Mouse (Mus musculus) left cerebral cortex, postnatal 36 days (tissue): ENCODE results near the gene Proz. TPM values are rescaled to one million over a fixed set of nuclear protein-coding genes. Genes with fewer than 3 reads are reported as not detected.

Source experiments
- DNase-seq, 2 experiments: peaks; one replicate each; pipeline ENCODE4 v3.0.0; 2021 to 2022; ENCODE audit warnings: low spot score in 2 of 2, mixed read lengths in 1 of 2
- intact Hi-C: fragments of 180-260 bp; cut with DNase I; formaldehyde crosslinking; loops from one replicate; pipeline ENCODE4 v1.15.1; 2025
- total RNA-seq, 2 experiments: library from RNA; stranded (reverse); gene quantifications; 2 replicates each; pipeline ENCODE4 v1.2.3; 2021

Gene Proz
- total RNA-seq, 2 experiments from 2014 or later, result not detected

DNA sequence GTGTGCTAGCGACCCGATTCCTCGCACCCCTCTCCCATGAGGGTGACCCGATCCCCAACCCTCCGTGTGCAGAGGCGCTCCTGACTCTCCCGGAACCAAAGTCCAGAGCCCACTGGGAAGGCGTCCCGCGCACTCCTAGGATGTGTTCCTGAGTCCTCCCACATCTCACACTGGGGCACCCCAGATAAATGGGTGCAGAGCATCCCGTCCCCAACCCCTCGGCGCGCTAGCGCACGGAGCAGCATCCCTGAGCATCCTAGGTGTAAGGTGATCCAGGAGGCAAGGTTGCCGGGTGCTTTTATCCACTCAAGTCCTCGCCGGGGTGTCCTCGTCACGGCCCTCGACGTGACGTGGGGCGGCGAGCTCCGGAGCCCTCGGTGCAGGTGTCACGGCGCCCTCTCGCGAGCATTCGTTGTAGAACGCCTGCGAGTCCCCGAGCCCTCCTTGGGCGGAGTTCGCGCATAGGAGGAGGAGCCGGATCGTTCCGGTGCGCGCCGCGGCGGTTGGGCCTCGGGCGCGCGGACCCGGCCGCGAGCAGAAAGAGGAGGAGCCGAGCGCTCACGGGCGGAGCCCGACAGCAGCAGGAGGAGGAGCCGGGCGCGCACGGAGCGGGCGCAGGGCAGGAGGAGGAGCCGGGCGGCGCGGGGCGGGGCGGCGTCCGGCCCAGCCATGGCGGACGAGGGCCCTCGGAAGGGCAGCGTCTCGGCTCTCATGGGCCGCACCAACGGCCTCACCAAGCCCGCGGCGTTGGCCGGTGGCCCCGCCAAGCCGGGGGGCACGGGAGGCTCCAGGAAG, 44.6 kb downstream of the Proz start, which contains the start of the genes Pcid2 and Cul4a:
Gene Pcid2, minus strand, starts transcription at position 373 of the 795 bp plus-strand sequence.
Gene Cul4a, plus strand, starts transcription at position 535 of the 795 bp plus-strand sequence.
- intact Hi-C loops, result loop anchor here (2.0 kb wide), 1 partner anchor 120 kb away; no protein-coding TSS in a partner anchor
- peak; percentile 95 to 97 for DNase-seq

- intact Hi-C loops, result loop anchor here (2.0 kb wide), 1 partner anchor 121 kb away; no protein-coding TSS in a partner anchor
These were observed 45.3 kb downstream of the Proz start for GRCm38 (mm10) chr8:13105908-13106551.

DNA sequence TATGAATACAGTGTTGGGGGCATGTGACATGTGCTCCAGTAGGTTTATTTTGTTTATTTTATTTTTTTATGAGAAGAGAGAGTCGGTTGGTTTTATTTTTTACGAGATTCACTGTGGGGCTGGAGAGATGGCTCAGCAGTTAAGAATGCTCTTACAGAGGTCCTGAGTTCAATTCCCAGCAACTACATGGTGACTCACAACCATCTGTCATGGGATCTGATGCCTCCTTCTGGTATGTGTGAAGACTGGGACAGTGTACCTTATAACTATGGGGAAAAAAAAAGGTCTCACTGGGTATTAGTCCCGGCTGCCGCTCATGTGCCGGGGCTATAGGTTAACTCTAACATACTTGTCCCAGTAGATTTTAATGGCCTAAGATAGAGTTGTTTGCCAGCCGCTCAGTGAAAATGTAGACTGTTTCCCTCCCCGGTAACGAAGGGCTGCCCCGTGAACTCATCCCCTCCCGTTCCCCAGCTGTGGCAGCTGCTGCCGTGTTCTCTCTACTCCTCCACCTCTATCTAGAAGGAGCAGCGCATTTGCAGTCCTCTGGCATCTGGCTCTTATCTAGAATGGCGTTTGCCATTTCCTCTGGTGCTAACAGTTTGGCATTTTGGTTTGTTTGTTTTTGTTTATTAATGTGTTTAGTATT, 47.4 kb downstream of the Proz start:
- no peak for DNase-seq
- intact Hi-C loops, result no loop called here

More at GRCm38 (mm10) chr8:13105908-13106551, 45.3 kb downstream of the Proz start:
- peak in 1 of 2 experiments; percentile 37 for DNase-seq

- intact Hi-C loops, result no loop called here
- DNase-seq, result no peak
These were observed 48.3 kb downstream of the Proz start for GRCm38 (mm10) chr8:13108967-13109366.

DNA sequence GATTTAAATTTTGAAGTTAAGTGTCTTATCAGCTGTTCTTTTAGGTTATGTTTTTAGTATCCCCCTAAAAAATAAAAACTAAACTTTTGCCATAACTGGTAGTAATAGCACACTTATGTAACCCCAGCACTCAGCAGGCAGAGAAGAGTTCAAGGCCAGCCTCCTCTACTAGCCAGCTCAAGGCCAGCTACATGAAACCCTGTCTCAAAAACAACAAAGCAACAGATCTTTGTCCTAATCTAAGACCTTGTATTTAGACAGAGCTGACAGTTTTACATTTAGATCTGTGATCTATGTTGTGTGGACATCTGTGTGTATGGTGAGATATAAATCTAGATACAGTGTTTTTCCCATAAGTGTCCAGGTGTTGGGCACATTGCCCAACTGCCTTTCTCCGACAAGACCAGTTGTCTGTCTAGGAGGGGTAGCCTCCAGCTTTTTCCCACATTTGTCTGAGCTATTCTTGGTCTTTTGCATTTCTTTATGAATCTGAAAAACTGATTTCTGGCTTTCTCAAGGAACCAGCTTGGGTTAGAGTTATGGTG, 48.8 kb downstream of the Proz start:
- no peak for DNase-seq
- intact Hi-C loops, result no loop called here

DNA sequence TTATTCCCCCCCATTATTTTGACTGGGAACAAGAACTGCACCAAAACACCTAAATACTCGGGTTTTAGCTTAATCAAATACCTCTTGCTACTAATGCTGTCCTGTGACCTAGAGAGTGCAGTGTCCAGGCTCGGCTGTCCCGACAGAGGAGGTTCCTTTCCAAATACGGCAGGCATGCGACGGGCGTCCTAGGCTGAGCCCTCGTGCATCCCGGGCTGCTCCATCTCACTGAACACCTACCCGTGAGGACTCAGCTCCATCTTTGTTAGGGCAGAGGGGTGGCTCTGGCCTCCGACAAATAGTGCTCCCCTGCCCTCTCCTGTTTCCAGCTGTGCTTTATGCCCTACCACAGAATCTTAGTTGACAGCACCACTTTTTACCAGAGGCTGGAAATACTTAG, 51.2 kb downstream of the Proz start:
- DNase-seq, result no peak
- intact Hi-C loops, result no loop called here

DNA sequence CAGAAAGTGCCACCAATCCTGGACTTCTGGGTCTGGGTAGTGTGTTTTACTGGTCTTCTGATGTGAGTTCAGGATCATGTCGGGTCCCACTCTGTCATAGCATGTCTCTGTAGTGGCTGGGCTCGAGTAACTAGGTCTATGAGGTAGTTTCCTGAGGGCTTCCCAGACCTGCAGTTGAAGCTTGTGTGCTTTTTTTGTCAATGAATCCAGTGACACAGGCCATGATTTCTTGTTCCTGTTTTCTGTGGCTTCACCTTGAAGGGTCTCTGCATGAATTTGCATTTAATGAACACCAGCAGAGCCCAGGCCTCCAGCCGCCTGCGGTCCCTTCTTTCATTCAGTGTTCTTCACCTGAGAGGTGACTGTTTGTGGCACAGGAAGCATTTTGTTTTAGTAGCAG, 52.5 kb downstream of the Proz start:
- intact Hi-C loops, result no loop called here
- DNase-seq, result no peak

DNA sequence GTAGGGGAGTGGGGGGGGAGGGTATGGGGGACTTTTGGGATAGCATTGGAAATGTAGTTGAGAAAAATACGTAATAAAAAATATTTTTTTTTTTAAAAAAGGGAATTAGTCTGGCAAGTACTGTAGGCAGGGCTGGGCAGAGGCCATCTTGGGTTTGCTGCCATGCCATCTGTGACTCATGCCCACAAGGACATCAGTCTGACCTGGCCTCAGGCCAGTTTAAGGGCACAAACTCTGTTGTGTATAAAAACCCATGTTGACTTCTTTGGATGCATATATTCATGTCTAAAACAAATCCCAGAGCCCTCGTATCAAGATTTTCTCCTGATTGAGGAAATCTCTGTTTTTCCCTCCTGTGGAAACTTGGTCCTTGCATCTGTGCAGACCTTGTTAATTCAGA, 56.4 kb downstream of the Proz start:
- no peak for DNase-seq
- intact Hi-C loops, result no loop called here

- intact Hi-C loops, result no loop called here
- DNase-seq, result no peak
These were observed 57.8 kb downstream of the Proz start for GRCm38 (mm10) chr8:13118516-13118915.

- intact Hi-C loops, result no loop called here
- no peak for DNase-seq
These were observed 60.4 kb downstream of the Proz start for GRCm38 (mm10) chr8:13120882-13121665.

GRCm38 (mm10) chr8:13122887-13123421, 62.2 kb downstream of the Proz start:
- DNase-seq, result no peak
- intact Hi-C loops, result no loop called here

DNA sequence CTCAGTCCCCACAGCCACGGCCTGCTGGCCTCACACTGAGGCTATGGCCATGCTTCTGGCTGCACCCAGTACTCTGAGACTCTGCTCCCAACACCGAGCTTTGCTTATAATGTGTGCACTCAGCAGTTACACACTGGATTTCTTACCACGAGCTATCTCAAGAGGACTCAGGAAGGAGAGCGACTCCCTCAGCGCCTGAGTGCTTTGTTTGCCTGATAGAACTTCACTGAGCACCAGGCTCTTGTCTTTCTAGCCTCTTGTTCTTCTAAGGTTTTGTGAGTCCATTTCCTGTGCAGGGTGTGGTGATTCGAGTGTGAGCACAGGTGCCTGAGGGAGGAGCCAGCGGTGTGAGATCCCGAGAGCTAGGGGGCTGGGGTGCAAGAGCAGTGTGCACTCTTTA, 64.2 kb downstream of the Proz start:
- intact Hi-C loops, result no loop called here

More for the DNA sequence above, 64.2 kb downstream of the Proz start:
- DNase-seq, result no peak

Other genes with a start within 250 kb of the Proz start
- 100 to 1,000 TPM; 203 to 267 TPM for gene Mcf2l, start 187.1 kb upstream of the Proz start, total RNA-seq
- gene F7, start 34.9 kb upstream of the Proz start, total RNA-seq, result not detected
- not detected for gene F10, start 23.6 kb upstream of the Proz start, total RNA-seq
- gene Pcid2, start 44.5 kb downstream of the Proz start, total RNA-seq, result 10 to 100 TPM; 27.7 to 28.7 TPM
- 10 to 100 TPM; 52.4 to 54.5 TPM for gene Cul4a, start 44.7 kb downstream of the Proz start, total RNA-seq
- 100 to 1,000 TPM; 258 to 303 TPM for gene Lamp1, start 98.2 kb downstream of the Proz start, total RNA-seq
- gene Grtp1, start 139.7 kb downstream of the Proz start, total RNA-seq, result 1 to 10 TPM; 4.8 to 5.5 TPM
- gene Adprhl1, start 193.2 kb downstream of the Proz start, total RNA-seq, result 1 to 10 TPM; 1.2 to 1.4 TPM
- gene Dcun1d2, start 227.2 kb downstream of the Proz start, total RNA-seq, result 10 to 100 TPM; 37.0 to 38.4 TPM
- 10 to 100 TPM; 49.8 to 50.7 TPM for gene Tmco3, start 227.3 kb downstream of the Proz start, total RNA-seq